Mouse (Mus musculus): ENCODE data around the gene 4932438H23Rik. TPM values are rescaled to one million over a fixed set of nuclear protein-coding genes. Genes with fewer than 3 reads are reported as not detected.

The 4932438H23Rik gene
- 0.10 TPM in 1 of 2 replicates, not detected in the other for polyA plus RNA-seq (2015; fragmentation: Nextera tagmentation; extraction: Ambion mirVana)

- no peak within 1 kb of the TSS for H3K4me2 ChIP-seq
- H3K4me3 ChIP-seq (replicated peaks) = no peak within 1 kb of the TSS
- no peaks in the 10 kb centered on the region for H3K9me3 ChIP-seq
- no peaks in the 10 kb centered on the region for H3K27me3 ChIP-seq (replicated peaks)
- no peak within 1 kb of the TSS for H3K9ac ChIP-seq
- no peak within 1 kb of the TSS for H3K27ac ChIP-seq
- H3K36me3 ChIP-seq = no peaks in the 10 kb centered on the region
- no peak for ATAC-seq (ENCODE audit: insufficient read depth, low FRiP score, low read depth)
- no peaks in the 10 kb centered on the region for H3K4me1 ChIP-seq
- WGBS = 82% methylated on average over 8 of the region's 8 CpGs
Measured at GRCm38 (mm10) chr16:91095022-91095421, at the start of gene 4932438H23Rik. Gene 4932438H23Rik, minus strand, starts transcription at chr16:91095122.

GRCm38 (mm10) chr16:91140991-91141630 lies 46.2 kb upstream of the 4932438H23Rik start:
- Histone ChIP-seq H3K4me1 (no peaks in the 10 kb centered on the region), H3K9ac (no peak overlapping the region), H3K4me2 (no peak overlapping the region), H3K27me3 (replicated peaks) (peaks cover 28% of the 10 kb centered on the region), H3K4me3 (replicated peaks) (no peak overlapping the region), H3K9me3 (no peaks in the 10 kb centered on the region), H3K36me3 (no peaks in the 10 kb centered on the region), H3K27ac (no peak overlapping the region)
- ATAC-seq (ENCODE audit: insufficient read depth, low FRiP score, low read depth) = no peak
- 36% methylated on average over 20 of the region's 20 CpGs for WGBS

DNA sequence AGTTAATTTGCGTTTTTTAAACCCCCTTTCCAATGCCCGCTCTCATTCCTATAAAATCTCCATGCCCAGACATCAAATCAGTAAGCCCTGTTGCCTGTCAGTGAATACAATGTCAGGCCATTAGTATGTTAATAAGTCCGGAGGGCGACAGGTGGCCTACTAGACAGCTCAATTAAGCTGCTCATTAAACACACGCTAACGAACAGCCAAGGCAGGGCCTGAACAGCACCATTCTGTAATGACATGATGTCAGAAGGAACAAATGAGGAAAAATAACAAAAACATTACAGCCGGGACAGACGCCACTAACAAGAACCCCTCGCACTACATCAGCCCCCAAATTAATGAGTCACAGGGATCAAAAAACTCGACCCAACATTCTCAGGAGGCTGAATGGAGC lies 45.5 kb upstream of the 4932438H23Rik start:
- Histone ChIP-seq H3K36me3 (no peaks in the 10 kb centered on the region), H3K4me3 (replicated peaks) (no peak overlapping the region), H3K4me2 (no peak overlapping the region), H3K27me3 (replicated peaks) (peaks cover 28% of the 10 kb centered on the region), H3K9ac (no peak overlapping the region), H3K27ac (no peak overlapping the region), H3K4me1 (no peaks in the 10 kb centered on the region), H3K9me3 (no peaks in the 10 kb centered on the region)
- 35% methylated on average over 10 of the region's 10 CpGs for WGBS
- no peak for ATAC-seq (ENCODE audit: insufficient read depth, low FRiP score, low read depth)

GRCm38 (mm10) chr16:91140056-91140455 lies 45.1 kb upstream of the 4932438H23Rik start:
- 23% methylated on average over 13 of the region's 13 CpGs for WGBS
- no peak overlapping the region for H3K9ac ChIP-seq
- H3K36me3 ChIP-seq = no peaks in the 10 kb centered on the region
- no peak for ATAC-seq (ENCODE audit: insufficient read depth, low FRiP score, low read depth)
- no peak overlapping the region for H3K27ac ChIP-seq
- H3K4me2 ChIP-seq = no peak overlapping the region
- H3K9me3 ChIP-seq = no peaks in the 10 kb centered on the region
- no peaks in the 10 kb centered on the region for H3K4me1 ChIP-seq
- H3K4me3 ChIP-seq (replicated peaks) = no peak overlapping the region
- H3K27me3 ChIP-seq (replicated peaks) = peaks cover 28% of the 10 kb centered on the region

DNA sequence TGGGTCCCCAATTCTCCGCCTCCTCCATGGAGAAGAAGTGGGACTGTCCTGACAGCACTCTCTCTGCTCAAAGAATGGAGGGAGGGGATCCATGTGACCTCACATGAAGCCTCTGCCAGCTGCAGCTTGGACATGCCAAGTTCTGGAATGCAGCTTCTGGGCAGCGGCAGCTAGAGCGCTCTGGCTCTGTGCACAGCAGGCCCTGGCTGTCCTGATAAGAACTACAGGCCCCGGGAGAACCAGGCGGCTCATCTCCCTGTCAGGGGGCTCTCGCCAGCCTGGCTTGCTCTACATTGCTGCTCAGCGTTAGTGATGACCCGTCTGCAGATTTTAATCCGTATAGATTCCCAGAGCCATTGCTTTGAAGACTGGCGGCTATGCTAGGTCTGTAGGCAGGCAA lies 44.6 kb upstream of the 4932438H23Rik start:
- no peak overlapping the region for H3K4me2 ChIP-seq
- H3K4me1 ChIP-seq = no peaks in the 10 kb centered on the region
- WGBS = 23% methylated on average over 10 of the region's 10 CpGs
- no peak for ATAC-seq (ENCODE audit: insufficient read depth, low FRiP score, low read depth)
- no peak overlapping the region for H3K9ac ChIP-seq
- no peaks in the 10 kb centered on the region for H3K9me3 ChIP-seq
- H3K4me3 ChIP-seq (replicated peaks) = no peak overlapping the region
- no peaks in the 10 kb centered on the region for H3K36me3 ChIP-seq
- H3K27me3 ChIP-seq (replicated peaks) = peaks cover 28% of the 10 kb centered on the region
- no peak overlapping the region for H3K27ac ChIP-seq

- Histone ChIP-seq H3K27me3 (replicated peaks) (peaks cover 28% of the 10 kb centered on the region), H3K36me3 (no peaks in the 10 kb centered on the region), H3K4me1 (no peaks in the 10 kb centered on the region), H3K9me3 (no peaks in the 10 kb centered on the region), H3K4me2 (no peak overlapping the region), H3K4me3 (replicated peaks) (no peak overlapping the region), H3K27ac (no peak overlapping the region), H3K9ac (no peak overlapping the region)
- no peak for ATAC-seq (ENCODE audit: insufficient read depth, low FRiP score, low read depth)
- 93% methylated on average over 3 of the region's 3 CpGs for WGBS
Measured at GRCm38 (mm10) chr16:91138736-91139135, 43.8 kb upstream of the 4932438H23Rik start.

DNA sequence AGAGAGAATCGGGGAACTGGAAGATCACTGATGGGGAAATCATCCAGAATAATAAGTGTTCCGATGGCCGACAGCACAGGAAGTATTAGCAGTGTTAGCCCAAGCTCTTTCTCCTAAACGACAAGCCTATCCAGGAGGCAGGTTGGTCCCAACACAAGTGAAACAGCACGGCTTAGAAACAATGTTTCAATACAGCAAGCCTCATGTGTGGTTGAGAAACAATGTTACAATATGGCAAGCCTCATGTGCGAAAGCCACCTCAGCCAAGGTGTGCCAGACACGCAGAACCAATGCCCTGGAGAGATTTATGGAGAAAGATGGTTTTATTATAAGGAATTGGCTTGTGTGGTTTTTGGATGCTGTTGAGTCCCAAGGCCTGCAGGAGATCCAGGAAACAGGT lies 43.2 kb upstream of the 4932438H23Rik start:
- H3K27ac ChIP-seq = no peak overlapping the region
- no peak overlapping the region for H3K4me3 ChIP-seq (replicated peaks)
- ATAC-seq (ENCODE audit: insufficient read depth, low FRiP score, low read depth) = no peak
- H3K4me2 ChIP-seq = no peak overlapping the region
- H3K4me1 ChIP-seq = no peaks in the 10 kb centered on the region
- H3K9ac ChIP-seq = no peak overlapping the region
- H3K36me3 ChIP-seq = no peaks in the 10 kb centered on the region
- peaks cover 28% of the 10 kb centered on the region for H3K27me3 ChIP-seq (replicated peaks)
- no peaks in the 10 kb centered on the region for H3K9me3 ChIP-seq
- 92% methylated on average over 7 of the region's 7 CpGs for WGBS

GRCm38 (mm10) chr16:91136607-91137006 lies 41.7 kb upstream of the 4932438H23Rik start:
- peaks cover 28% of the 10 kb centered on the region for H3K27me3 ChIP-seq (replicated peaks)
- H3K9ac ChIP-seq = no peak overlapping the region
- no peak overlapping the region for H3K4me3 ChIP-seq (replicated peaks)
- no peak overlapping the region for H3K27ac ChIP-seq
- WGBS = 76% methylated on average over 3 of the region's 3 CpGs
- ATAC-seq (ENCODE audit: insufficient read depth, low FRiP score, low read depth) = no peak
- H3K9me3 ChIP-seq = no peaks in the 10 kb centered on the region
- no peaks in the 10 kb centered on the region for H3K36me3 ChIP-seq
- no peaks in the 10 kb centered on the region for H3K4me1 ChIP-seq
- H3K4me2 ChIP-seq = no peak overlapping the region

GRCm38 (mm10) chr16:91129916-91130315 lies 35.0 kb upstream of the 4932438H23Rik start:
- H3K27ac ChIP-seq = no peak overlapping the region
- no peak overlapping the region for H3K9ac ChIP-seq
- H3K36me3 ChIP-seq = no peaks in the 10 kb centered on the region
- no peak for ATAC-seq (ENCODE audit: insufficient read depth, low FRiP score, low read depth)
- WGBS = 83% methylated on average over 15 of the region's 15 CpGs
- no peak overlapping the region for H3K4me2 ChIP-seq
- no peak overlapping the region for H3K4me3 ChIP-seq (replicated peaks)
- H3K27me3 ChIP-seq (replicated peaks) = no peaks in the 10 kb centered on the region
- no peaks in the 10 kb centered on the region for H3K9me3 ChIP-seq
- H3K4me1 ChIP-seq = no peaks in the 10 kb centered on the region

DNA sequence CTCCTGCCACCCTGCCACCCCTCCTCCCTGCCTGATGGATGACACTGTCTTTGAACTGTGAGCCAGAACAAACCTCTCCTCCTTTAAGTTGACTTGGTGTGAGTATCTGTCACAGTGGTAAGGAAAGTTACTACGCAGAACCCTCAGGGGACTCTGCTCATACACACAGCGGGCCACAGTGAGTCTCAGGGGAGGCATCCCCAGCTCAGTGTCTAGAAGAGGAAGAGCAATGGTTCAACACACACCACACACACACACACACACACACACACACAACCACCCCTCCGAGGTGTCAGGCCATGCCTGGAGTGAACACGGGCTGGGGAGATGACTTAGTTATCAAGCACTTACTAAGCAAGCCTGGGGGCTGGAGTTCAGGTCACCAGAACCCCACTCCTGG lies 33.5 kb upstream of the 4932438H23Rik start:
- 76% methylated on average over 4 of the region's 4 CpGs for WGBS
- ATAC-seq (ENCODE audit: insufficient read depth, low FRiP score, low read depth) = no peak

DNA sequence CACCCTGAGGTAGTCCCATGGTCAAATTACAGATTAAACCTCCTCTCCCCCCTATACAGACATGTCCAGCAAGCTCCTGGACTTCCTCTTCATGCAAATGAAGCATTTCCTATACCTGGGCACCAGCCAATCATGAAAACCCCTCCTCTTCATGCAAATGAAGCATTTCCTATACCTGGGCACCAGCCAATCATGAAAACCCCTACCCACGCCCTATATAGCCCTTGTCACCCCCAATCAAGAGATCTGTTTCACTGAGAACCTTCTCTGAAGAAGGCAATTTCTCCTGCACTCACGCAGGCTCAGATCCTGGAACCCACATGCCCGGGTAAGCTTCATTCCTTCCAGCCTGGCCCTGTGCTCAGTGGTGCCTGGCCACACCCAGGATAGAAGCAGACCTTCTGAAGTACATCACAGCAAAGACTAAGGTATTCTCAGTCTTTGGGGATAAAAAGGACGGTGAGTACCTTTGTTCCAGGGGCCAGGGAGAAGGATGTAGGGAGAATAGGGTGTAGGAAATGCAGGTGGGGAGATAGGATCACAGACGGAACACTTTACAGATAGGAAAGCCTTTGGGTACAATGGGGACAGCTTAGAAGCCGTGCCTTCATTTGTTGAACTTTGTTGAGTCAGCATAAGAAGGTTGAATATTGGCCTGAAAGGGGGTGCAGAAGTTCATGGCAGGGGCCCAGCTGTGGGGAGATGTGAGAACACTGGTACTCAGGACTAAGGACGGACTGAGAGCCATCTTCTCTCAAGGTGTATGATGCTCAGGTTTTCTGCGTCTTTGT lies 32.0 kb upstream of the 4932438H23Rik start:
- no peak for ATAC-seq (ENCODE audit: insufficient read depth, low FRiP score, low read depth)
- Histone ChIP-seq H3K27me3 (replicated peaks) (no peaks in the 10 kb centered on the region), H3K9ac (no peak overlapping the region), H3K4me1 (no peaks in the 10 kb centered on the region), H3K9me3 (no peaks in the 10 kb centered on the region), H3K4me2 (no peak overlapping the region), H3K4me3 (replicated peaks) (no peak overlapping the region), H3K27ac (no peak overlapping the region), H3K36me3 (no peaks in the 10 kb centered on the region)
- WGBS = 76% methylated on average over 8 of the region's 8 CpGs

More for the DNA sequence above, 33.5 kb upstream of the 4932438H23Rik start:
- Histone ChIP-seq H3K9ac (no peak overlapping the region), H3K36me3 (no peaks in the 10 kb centered on the region), H3K9me3 (no peaks in the 10 kb centered on the region), H3K4me1 (no peaks in the 10 kb centered on the region), H3K4me2 (no peak overlapping the region), H3K4me3 (replicated peaks) (no peak overlapping the region), H3K27ac (no peak overlapping the region), H3K27me3 (replicated peaks) (no peaks in the 10 kb centered on the region)

GRCm38 (mm10) chr16:91124256-91124655 lies 29.3 kb upstream of the 4932438H23Rik start:
- no peak for ATAC-seq (ENCODE audit: insufficient read depth, low FRiP score, low read depth)
- Histone ChIP-seq H3K36me3 (no peaks in the 10 kb centered on the region), H3K4me1 (no peaks in the 10 kb centered on the region), H3K9me3 (no peaks in the 10 kb centered on the region), H3K27ac (no peak overlapping the region), H3K27me3 (replicated peaks) (no peaks in the 10 kb centered on the region), H3K4me2 (no peak overlapping the region), H3K9ac (no peak overlapping the region), H3K4me3 (replicated peaks) (no peak overlapping the region)
- 64% methylated on average over 3 of the region's 3 CpGs for WGBS
